Mouse (Mus musculus) limb, embryonic 11.5 days (tissue): Measurements from ENCODE around the gene Susd1. TPM values are rescaled to one million over a fixed set of nuclear protein-coding genes. Genes with fewer than 3 reads are reported as not detected.

Experiments
- ATAC-seq: fragments of 200-750 bp; cut with Nextera tagmentation; 2 replicates; pipeline ENCODE4 v1.8.0; 2017; ENCODE audit warnings: low read depth; ENCODE audit not compliant: insufficient number of reproducible peaks, low FRiP score, low TSS enrichment
- DNase-seq: peaks from one replicate; pipeline ENCODE4 v3.0.0-alpha.2; 2015; ENCODE audit warnings: low spot score
- H3K27ac ChIP-seq: fragments of 300-500 bp; sonication (generic); replicated peaks from 2 replicates; pipeline ENCODE4 v1.5.1; 2014; ENCODE audit warnings: low read depth, mild to moderate bottlenecking, low read length
- H3K27me3 ChIP-seq: fragments of 300-500 bp; sonication (generic); 2 replicates; pipeline ENCODE4 v1.6.1; 2014; ENCODE audit warnings: mild to moderate bottlenecking, low read length, mixed read lengths; ENCODE audit not compliant: control insufficient read depth, insufficient read depth
- H3K36me3 ChIP-seq: fragments of 300-500 bp; sonication (generic); 2 replicates; pipeline ENCODE4 v1.6.1; 2014; ENCODE audit warnings: mild to moderate bottlenecking, low read length, moderate library complexity, mixed read lengths; ENCODE audit not compliant: control insufficient read depth, insufficient read depth
- H3K4me1 ChIP-seq: fragments of 300-500 bp; sonication (generic); 2 replicates; pipeline ENCODE4 v1.6.1; 2014; ENCODE audit warnings: low read length, mixed read lengths; ENCODE audit not compliant: control insufficient read depth, insufficient read depth
- H3K4me2 ChIP-seq: fragments of 300-500 bp; sonication (generic); 2 replicates; pipeline ENCODE4 v1.6.1; 2014; ENCODE audit warnings: low read depth, mild to moderate bottlenecking, moderate library complexity; ENCODE audit not compliant: severe bottlenecking
- H3K4me3 ChIP-seq: fragments of 300-500 bp; sonication (generic); 2 replicates; pipeline ENCODE4 v1.5.1; 2014; ENCODE audit warnings: low read depth, low read length
- H3K9ac ChIP-seq: fragments of 300-500 bp; sonication (generic); 2 replicates; pipeline ENCODE4 v1.6.1; 2014; ENCODE audit warnings: mild to moderate bottlenecking, low read length
- H3K9me3 ChIP-seq: fragments of 300-500 bp; sonication (generic); 2 replicates; pipeline ENCODE4 v1.6.1; 2016; ENCODE audit warnings: low read length; ENCODE audit not compliant: control insufficient read depth
- WGBS: fragments of 180-500 bp; shearing (Covaris S2); extraction: QIAGEN DNeasy Blood & Tissue Kit; methylation state at CpG from one replicate; pipeline ENCODE4 v1.1.7; 2014; 5-methylcytosine and 5-hydroxymethylcytosine counted together
- polyA plus RNA-seq: library from polyadenylated mRNA; unstranded; fragments of >200 nt; fragmentation: Nextera tagmentation; extraction: Ambion mirVana; gene quantifications from 2 replicates; pipeline ENCODE4 v1.2.1, GENCODE M21; 2014

The Susd1 gene
- polyA plus RNA-seq, 1 experiment from 2014 or later: 0.99 TPM

DNA sequence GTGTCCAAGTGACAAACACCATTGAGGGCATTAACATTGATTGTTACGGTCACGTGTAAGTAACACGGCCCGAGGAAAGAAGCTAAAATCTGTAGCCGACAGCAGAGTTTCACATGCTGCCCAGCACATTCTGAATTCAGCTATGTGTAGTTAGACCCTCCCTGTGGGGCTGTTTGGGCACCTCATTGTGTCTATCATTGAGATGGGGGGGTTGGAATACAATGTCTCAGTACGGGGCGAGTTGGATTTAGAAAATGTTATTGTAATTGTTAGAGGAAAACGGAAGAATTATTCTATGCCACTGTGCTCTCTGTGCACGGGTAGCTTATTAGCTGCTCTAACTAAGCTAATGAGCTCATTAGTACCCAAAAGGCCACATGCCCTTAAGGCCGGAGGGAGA, 37.5 kb downstream of the Susd1 start:
- no peak overlapping the region for H3K4me3 ChIP-seq
- no peak for ATAC-seq
- 62% methylated on average over 10 of the region's 10 CpGs for WGBS
- H3K27me3 ChIP-seq: no peaks in the 10 kb centered on the region
- H3K9ac ChIP-seq: no peak overlapping the region
- no peak for DNase-seq
- H3K9me3 ChIP-seq: no peaks in the 10 kb centered on the region
- no peaks in the 10 kb centered on the region for H3K4me1 ChIP-seq
- no peak overlapping the region for H3K4me2 ChIP-seq
- H3K36me3 ChIP-seq: no peaks in the 10 kb centered on the region
- no peak overlapping the region for H3K27ac ChIP-seq

DNA sequence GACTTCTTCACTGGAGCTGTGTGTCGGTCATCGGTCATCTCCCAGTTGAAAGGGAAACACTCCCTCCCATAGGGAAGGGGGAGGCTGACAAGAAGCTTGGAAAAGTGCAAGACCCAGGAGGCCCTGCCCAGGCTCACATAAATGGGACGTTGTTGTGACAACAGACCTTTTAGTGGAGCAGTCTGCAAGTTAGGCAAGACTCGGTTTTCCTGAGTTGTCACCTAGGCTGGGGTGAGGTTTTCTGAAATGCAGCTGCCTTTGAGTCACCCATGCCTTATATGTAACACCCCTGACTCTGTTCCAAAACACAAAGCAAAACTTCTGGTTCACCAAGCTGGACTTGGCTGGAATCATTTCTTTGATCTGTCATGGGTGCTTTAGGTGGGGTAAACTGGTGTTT, 39.1 kb downstream of the Susd1 start:
- Histone ChIP-seq H3K4me2 (no peak overlapping the region), H3K27me3 (no peaks in the 10 kb centered on the region), H3K27ac (no peak overlapping the region), H3K4me3 (no peak overlapping the region), H3K4me1 (no peaks in the 10 kb centered on the region), H3K9me3 (no peaks in the 10 kb centered on the region), H3K36me3 (no peaks in the 10 kb centered on the region; the same call in 1 of the 2 replicates), H3K9ac (no peak overlapping the region)
- 54% methylated on average over 4 of the region's 4 CpGs for WGBS
- DNase-seq (no peak), ATAC-seq (no peak)

DNA sequence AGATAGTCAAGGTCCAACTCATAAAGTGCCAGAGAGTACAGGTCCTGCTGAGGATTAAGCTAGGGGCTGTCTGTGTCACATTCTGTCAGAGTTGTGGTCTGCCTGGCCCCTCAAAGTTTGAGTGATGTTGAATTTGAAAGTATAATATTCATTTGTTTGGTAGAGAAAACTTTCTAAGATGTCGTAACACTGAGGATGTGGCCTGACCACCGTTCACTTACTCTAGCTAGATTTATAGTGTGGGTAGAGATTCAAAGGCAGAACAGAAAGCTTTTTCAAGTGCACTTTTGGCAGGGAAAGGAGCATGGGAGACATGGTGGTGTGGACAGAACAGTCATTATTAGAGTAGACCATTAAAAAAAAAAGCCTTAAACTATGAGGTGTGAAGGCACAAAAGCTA, 42.9 kb downstream of the Susd1 start:
- Histone ChIP-seq H3K27ac (no peak overlapping the region), H3K4me2 (no peak overlapping the region), H3K36me3 (no peaks in the 10 kb centered on the region; the same call in 1 of the 2 replicates), H3K9ac (no peak overlapping the region), H3K9me3 (no peaks in the 10 kb centered on the region), H3K4me1 (no peaks in the 10 kb centered on the region), H3K27me3 (no peaks in the 10 kb centered on the region), H3K4me3 (no peak overlapping the region)
- WGBS: 95% methylated on average over 2 of the region's 2 CpGs
- no peak for DNase-seq
- no peak for ATAC-seq

DNA sequence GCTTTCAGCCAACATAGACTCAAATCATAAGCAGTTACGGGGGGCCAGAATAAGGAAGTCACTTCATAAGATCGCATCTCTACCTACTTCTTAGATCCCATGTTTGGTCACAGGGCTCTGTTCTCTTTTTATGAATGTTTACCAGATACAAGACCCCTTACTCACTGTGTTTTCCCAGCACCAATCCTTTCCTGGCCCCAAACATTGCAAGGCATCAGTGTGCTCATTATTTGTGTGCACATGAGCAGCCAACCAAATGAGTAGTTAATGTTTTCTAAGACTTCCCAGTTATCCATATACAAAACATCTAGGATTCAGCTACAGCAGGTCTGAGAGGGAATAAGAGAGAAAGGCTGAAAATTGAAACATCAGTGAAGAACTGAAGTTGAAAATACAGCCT, 44.3 kb downstream of the Susd1 start:
- 86% methylated on average over 2 of the region's 2 CpGs for WGBS
- ATAC-seq (no peak), DNase-seq (no peak)
- Histone ChIP-seq H3K9ac (no peak overlapping the region), H3K36me3 (no peaks in the 10 kb centered on the region; the same call in 1 of the 2 replicates), H3K27me3 (no peaks in the 10 kb centered on the region), H3K27ac (no peak overlapping the region), H3K4me3 (no peak overlapping the region), H3K9me3 (no peaks in the 10 kb centered on the region), H3K4me1 (no peaks in the 10 kb centered on the region), H3K4me2 (no peak overlapping the region)

DNA sequence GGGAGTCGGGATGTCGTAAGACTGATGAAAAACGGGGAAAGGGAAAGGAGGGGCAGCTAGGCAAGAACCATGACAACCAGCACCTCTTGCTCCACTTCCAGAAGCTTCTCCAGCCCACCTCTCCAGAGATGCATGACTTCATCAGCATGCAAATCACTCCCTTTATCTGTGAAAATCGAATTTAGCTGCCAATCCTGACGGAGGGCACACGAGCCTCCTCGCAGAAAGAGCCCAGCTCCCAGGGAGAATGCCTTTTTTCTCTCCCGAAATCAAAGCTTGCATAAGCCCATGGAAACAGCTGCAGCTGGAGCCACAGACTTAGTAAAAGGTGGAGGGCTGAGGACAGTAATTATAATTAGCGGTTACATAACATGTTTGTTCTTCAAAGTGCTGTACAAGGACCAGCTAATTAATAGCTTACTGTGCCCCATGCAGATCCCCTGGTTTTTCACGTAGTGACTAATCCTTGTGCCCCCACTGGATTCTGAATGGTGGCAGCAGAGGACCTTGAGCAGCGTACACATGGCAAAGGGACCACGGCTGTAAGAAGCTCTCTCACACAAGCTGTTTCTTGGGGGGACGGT, 49.9 kb downstream of the Susd1 start:
- Histone ChIP-seq H3K27me3 (no peaks in the 10 kb centered on the region), H3K4me3 (no peak overlapping the region), H3K27ac (no peak overlapping the region; the same call in 1 of the 2 replicates), H3K9me3 (no peaks in the 10 kb centered on the region), H3K36me3 (no peaks in the 10 kb centered on the region), H3K9ac (no peak overlapping the region), H3K4me1 (peaks cover 9% of the 10 kb centered on the region; the same call in 1 of the 2 replicates), H3K4me2 (peak overlapping the region; percentile 18; the same call in 1 of the 2 replicates)
- WGBS: 30% methylated on average over 13 of the region's 13 CpGs
- no peak for ATAC-seq
- DNase-seq: peak; percentile 29

DNA sequence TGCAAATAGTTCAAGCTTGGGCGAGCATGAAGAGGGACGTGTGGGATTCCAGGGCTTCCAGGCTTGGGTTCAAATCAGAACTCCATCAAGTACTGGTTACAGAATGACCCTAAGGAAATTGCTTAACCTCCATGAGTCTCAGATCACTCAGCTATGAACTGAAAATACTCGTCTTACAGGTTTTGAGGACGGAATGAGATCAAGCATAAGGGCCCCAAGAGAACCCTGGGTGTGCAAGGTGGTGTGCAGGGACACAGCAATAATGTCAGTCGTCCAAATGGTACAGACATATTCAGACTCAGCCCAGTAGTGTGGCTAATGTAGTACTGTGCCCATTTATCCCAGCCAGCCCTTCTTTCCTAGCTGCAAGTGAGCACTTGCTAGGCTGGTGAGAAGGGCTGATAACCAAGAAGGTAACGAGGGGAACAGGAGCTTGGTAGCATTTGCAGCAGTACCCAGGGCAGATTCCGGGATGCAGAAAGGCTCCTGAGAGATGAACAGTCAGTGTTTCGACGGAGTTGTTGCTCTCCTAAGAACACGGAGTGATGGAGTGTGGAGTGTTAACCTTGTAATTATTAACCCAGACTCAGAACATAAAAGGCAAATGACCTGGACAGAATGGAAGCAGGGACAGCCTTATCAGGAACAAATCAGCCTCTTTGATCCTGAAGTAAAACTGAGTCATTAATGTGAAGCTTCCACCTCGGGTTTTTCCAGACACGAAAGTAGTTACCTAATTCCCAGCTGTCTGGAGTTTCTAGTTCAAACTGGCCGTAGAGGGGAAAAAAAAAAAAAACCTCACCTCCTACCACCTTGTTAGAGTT, 50.8 kb downstream of the Susd1 start:
- no peak overlapping the region for H3K4me2 ChIP-seq
- H3K4me3 ChIP-seq: no peak overlapping the region
- H3K27ac ChIP-seq: no peak overlapping the region
- no peaks in the 10 kb centered on the region for H3K36me3 ChIP-seq
- no peaks in the 10 kb centered on the region for H3K9me3 ChIP-seq
- H3K27me3 ChIP-seq: no peaks in the 10 kb centered on the region
- no peak for ATAC-seq
- DNase-seq: no peak
- 36% methylated on average over 13 of the region's 13 CpGs for WGBS
- H3K9ac ChIP-seq: no peak overlapping the region
- H3K4me1 ChIP-seq: peaks cover 9% of the 10 kb centered on the region; the same call in 1 of the 2 replicates

DNA sequence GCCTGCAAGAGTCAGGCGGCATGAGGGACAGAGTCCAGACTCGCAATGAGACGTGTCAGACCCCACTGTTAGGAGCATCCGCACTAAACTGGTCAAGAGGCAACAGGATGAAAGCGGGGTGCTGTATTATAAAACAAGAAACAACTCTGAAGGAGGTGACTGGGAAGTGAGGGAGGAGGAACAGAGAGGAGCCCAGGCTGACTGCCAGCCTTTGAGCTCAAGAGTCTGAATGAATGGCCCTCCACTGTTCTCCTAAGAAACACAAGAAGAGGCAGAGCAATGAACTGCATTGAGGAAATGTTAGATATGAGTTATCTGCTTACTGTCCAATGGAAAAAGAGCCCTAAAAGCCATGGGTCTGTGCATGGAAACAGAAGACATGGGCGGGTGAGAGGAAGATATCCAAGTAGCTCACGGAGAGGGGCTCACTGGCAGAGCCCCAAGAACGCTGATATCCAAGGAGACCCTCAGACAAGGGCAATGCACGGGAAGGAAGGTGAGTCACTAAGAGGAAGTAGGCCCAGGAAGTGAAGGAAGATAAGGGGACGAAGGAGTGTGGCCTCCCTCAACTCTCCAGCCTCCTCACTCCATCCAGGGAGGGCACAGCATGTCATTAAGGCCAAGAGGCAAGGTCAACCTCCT, 53.1 kb downstream of the Susd1 start:
- Histone ChIP-seq H3K36me3 (no peaks in the 10 kb centered on the region), H3K27me3 (no peaks in the 10 kb centered on the region), H3K9ac (no peak overlapping the region), H3K4me3 (no peak overlapping the region), H3K9me3 (no peaks in the 10 kb centered on the region), H3K4me1 (peaks cover 9% of the 10 kb centered on the region; the same call in 1 of the 2 replicates), H3K4me2 (no peak overlapping the region), H3K27ac (no peak overlapping the region)
- ATAC-seq (no peak), DNase-seq (no peak)
- WGBS: 78% methylated on average over 10 of the region's 10 CpGs

DNA sequence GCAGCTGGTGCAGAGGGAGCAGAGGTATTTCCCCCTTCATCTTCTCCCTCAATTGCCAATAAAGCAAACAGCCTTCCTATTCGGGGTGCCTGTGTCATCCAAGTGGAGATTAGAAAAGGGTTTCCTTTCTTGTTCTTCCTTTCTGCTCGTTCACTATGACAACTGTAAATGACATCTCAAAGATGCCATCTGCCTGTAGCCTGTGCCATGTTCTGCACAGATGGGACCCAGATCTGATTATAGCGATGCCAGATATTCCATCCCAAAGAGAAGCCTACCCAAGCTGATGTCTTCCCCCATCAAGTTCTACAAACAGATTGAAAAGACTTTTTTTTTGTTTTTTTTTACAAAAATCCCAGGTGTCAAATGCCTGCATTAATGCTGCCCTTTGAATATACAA, 54.6 kb downstream of the Susd1 start:
- H3K9ac ChIP-seq: no peak overlapping the region
- DNase-seq: no peak
- H3K9me3 ChIP-seq: no peaks in the 10 kb centered on the region
- H3K4me2 ChIP-seq: no peak overlapping the region
- no peak for ATAC-seq
- H3K4me1 ChIP-seq: peaks cover 6% of the 10 kb centered on the region; the same call in 1 of the 2 replicates
- no peak overlapping the region for H3K27ac ChIP-seq
- no peaks in the 10 kb centered on the region for H3K36me3 ChIP-seq
- H3K4me3 ChIP-seq: no peak overlapping the region
- 68% methylated on average over 3 of the region's 3 CpGs for WGBS
- H3K27me3 ChIP-seq: no peaks in the 10 kb centered on the region
